Mouse (Mus musculus) 416B (cell line): ENCODE data around the gene Fsd2.

Source experiments
- DNase-seq: peaks from one replicate; pipeline ENCODE4 v3.0.0; 2011; ENCODE audit warnings: low read depth

Gene Fsd2

DNA sequence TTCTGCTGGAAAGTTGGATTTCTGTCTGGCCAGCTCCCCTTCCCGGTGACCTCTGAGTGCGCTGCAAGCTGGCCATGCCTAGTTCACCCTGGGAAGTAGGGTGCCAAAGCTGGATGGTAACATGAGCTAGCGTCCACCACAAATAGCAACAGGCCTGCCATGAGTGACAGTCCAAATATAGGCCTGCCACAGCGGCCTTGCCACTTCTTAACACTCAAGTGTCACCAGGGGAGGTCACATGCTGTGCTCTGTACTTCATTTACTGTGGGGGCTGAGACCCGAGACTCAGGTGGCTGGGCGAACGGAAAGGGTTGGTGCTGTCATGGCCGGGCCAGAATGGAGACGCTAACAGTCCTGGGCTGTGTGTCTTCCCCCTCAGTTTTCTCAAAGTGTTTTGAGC, at the start of gene Fsd2:
TSS of gene Fsd2 (minus strand) at position 53 of the 400 bp plus-strand sequence.
- DNase-seq = no peak

DNA sequence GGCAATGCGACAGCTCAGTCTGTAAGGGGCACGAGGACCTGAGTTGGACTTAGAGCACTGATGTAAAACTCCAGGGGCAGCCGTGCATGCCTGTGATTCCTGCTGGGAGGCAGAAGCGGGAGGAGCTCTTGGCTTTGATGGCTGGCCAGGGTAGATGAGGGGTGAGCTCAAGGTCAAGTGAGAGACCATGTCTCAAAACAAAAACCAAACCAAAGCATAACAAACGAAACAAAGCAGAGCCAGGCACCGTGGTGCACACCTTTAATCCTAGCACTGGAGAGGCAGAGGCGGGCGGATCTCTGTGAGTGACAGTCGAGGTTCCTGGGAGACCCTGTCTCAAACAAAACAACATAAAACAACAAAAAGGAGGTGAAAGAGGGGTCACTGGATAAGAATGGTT, 48.3 kb upstream of the Fsd2 start:
- DNase-seq = no peak

DNA sequence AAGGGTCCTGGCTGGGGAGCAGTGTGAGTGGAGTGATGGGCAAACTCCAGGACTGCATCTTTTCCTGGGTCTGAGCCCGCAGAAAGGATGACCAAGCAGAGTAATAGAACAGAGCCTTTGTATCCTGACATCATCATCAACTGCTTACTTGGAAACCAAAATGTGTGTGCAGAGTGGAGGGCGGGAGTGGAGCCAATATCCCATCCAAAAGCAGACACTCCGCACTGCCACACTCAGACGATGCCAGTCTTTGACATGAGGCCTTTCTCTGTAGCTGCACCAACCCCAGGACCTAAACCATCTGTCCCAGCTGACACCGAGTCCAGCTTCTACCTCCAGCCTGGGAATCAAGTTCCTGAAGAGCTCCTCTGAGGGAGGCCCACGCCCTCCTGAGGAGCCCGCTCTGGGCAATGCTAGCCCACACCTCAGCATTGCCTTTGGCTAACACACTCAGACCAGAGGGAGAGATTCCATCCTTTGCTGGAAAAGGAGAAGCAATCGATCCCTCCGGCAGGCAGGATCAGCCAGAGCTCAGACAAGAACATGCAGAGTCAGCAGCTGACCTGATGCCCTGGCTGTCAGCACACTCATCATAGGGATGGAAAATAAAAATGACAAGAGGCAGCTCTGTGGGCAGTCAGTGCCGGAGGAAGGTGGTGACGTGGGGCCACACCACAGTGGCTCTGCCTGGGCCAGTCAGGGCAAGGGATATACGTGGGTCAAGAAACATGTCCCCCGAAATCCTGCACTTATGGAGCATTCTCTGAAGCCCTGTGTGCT, 46.3 kb upstream of the Fsd2 start:
- DNase-seq = no peak

DNA sequence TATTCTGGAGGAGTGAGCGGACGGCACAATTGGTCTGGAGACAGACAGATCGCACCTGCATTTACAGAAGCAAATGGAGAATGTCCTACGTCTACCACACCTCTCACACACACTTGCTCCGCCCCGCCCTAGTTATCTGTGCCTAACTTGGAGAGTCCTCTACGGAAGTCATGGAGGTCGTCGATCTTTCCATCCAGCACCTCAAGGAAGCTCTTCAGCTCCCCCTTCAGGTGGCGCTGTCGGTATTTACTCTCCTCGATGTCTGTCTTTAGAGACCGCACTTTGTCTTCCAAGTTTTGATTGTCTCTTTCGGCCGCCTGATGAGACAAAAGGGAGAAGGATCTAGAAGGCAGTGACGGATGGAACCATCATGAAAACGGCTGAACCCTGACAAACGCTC, 43.4 kb upstream of the Fsd2 start:
- DNase-seq = peak; percentile 54

DNA sequence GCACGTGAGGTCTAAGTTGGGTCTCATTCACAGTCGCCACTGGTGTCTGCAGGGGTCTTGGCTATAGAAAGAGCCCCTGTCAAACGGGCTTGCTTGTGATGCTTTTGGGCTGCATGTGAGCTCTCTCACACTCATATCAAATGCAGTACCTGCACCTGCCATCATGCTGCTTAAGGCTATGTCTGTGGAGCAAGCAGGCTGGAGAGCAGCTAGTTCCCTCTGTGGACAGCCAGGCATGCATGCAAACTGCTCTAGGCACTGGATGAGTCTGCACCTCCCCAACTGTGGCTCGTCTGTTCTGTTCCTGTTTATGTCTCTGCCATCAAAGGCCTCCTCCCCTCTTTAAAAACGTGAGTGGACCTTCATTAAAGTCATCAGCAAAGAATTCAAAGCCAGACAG, 39.7 kb upstream of the Fsd2 start:
- no peak for DNase-seq

DNA sequence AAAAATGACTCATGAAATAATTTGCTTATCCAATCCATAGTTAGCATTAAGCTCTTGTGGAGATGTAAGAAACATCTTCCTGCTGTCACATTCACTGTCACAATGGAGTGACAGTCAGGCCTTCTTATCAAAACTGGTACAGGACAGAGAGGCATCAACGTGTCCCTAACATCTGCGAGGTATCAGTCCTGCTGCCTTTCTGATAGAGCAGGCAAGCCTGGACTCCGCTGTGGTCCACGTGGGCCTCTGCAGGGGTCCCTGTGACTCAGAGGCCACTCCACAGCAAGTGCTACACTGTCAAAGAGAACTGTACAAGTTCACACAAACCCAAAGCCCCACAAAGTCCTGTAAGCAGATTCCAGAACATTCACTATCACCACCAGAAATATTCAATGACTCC, 38.7 kb upstream of the Fsd2 start:
- no peak for DNase-seq

DNA sequence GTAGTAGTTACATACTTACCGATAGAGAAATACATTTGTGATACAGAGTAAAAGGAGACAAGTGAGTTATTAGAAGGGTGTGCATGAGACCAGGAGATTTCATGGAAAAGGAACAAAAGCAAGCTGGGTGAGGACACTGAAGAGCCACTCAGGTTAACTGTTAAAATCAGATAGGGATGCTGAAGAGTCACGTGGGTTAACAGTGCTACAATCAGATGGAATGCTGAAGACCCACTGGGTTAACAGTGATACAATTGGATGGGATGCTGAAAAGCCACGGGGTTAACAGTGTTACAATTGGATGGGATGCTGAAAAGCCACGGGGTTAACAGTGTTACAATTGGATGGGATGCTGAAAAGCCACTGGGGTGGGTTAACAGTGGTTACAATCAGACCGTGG, 38.2 kb upstream of the Fsd2 start:
- DNase-seq = no peak

DNA sequence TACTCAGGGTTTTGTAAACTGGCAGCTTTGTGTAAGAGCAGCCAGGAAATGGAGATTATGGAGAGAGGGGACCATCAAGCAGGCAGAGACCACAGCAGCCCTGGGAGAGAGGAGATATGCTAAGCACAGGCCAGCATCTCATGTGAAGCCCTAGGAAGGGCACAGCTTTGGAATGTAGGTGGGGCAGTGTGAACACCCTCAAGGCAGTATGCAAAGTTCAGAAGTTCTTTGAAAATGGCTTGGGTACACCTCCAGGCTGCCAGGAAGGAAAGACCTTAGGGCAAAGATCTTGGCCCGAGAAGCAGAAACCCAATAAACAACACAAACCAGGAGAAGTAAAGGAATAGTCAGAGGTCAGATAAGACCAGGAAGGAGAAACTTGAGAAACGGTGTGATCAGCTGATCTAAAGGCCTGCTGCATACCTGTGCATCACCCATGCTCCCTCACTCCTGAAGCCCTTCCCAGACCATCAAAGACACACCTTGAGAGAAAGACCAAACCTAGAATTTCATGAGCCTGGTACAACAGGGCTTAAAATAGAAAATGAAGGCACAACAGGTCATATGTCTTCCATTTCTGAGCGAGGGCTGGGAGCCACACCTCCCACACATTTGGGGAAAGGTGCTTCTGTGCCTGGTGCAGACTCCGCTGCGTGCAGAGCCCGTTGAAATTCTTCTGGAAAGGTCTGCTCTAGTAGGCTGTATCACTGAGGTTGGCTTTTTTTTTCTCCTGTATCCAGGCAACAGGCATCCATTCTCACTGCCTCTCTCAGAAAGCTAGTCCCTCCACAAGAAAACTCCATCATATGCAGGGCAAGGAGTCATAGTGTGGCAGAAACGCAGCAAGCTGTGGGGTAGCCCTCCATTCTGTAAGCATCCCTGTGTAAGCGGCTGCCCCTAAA, 32.9 kb upstream of the Fsd2 start:
- DNase-seq = no peak

DNA sequence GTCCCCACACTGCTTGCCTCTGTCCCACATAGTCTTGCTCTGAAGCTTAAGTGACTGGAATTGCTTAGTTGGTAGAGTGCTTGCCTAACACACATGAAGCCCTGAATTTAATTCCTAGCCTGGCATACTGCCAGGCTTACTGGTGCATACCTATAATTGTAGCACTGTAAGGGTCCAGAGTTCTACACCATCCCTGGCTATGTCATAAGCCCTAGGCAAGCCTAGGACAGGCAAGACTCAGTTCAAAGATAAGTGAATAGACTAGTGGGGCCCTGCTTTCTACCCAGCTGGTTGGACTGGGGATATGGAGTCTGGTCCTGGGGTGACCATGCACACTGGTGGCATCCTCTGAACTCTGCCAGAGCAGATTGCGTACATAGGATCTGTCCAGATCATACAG, 30.9 kb upstream of the Fsd2 start:
- no peak for DNase-seq

DNA sequence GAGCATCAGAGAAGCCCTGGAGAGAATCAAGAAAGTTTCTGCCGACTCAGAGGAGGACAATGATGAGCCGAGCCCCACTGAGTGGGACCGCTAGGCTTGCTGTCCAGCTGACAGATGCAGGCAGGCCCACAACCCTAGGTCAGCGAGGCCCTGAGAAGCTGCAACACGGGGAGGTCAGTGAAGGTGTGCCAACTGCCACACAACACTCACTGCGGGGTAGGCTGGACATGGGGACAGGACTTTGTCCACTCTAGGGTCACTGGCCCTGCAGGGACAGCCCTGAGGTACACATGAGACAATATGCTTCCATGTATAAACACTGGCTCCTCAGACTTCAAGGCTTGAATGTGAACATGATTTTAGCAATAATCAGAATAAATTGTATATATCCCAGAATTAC, 29.3 kb upstream of the Fsd2 start:
- no peak for DNase-seq

DNA sequence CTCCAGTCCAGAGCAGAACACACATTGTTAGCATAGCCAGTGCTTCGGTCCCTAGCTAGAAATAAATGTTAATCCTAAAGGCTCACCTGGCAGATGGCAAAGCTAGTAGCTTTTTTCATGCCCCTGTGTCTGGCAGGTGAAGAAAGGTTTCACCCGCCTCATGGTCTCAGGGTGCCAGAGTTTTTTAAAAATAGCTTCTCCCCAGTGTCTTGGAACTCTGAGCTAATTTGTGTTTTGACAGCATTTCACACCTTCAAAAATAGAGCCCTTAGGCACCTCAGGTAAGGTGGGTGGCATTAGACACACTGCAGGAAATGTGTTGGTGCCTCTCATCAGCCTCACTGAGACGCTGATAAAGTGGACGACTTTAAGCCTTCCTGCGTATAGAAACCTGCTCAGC, 28.3 kb upstream of the Fsd2 start:
- DNase-seq = no peak

DNA sequence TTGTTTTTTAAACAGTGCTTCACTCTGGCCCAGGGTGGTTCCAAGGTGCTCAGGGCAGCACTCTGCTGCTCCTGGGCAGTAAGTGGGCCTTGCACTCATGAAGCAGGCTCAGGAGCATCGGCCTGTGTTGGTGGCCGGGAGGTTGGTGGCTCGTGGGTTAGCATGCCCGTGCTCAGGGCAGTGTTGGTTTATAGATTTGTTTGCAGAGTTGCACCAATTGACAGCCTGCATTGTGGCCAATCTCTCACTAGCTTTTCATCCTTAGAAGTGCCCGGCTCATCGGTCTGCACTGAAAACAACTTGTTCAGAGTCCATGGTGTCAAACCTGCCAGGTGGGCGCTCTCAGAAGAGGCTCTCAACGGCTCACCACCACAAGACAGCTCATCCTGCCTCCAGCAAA, 26.6 kb upstream of the Fsd2 start:
- no peak for DNase-seq

DNA sequence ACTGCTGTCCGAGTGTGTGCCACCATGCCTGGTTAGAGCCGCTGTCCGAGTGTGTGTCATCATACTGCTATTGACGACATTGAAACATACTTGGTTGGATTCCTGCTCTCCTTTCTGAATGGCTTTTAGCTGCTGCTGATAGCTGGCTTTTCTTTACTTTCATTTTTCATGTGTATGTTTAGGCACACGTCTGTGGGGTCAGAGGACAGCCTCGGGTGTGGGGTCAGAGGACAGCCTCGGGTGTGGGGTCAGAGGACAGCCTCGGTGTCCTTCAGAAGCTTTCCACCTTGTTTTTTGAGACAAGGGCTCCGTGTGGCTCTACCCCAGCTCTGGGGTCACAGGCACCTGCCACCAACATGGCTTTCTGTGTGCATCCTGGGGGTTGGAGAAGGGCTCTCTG, 25.9 kb upstream of the Fsd2 start:
- DNase-seq = no peak

DNA sequence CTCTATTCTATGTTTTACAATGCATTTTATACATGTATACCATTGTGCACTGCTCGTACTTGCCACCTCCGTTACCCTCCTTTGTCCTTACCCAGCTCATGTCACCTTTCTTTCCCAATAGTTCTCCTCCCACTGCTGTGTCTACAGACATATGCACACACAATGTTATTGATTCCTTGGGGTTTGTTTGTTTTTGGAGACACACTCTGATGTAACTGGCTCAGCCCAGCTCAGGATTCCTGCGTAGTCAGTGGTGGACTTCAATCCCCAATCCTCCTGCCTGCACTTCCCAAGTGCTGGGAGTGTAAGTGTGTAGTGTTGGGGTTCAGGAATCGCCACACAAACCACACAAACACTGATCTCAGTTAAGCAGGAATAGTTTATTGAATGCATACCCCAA, 20.5 kb upstream of the Fsd2 start:
- no peak for DNase-seq

DNA sequence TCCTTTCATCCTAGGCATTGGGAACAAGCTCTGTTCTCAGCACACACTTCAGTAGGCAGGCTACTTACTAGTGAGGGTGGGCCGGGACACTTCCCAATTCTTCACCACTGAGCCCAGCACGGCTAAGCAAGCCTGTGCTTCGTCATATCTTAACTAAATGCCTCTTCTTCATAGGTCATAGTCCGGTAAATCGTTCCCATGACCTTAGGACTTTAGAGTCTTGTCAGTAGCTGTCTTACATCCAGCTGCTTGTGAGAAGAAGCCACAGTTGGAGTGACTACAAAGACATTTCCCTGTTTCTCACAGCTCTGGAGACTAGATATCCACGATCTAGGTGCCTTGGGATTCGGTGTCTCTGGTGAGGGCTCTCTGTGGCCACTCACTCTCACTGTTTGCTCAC, 18.6 kb upstream of the Fsd2 start:
- DNase-seq = no peak

DNA sequence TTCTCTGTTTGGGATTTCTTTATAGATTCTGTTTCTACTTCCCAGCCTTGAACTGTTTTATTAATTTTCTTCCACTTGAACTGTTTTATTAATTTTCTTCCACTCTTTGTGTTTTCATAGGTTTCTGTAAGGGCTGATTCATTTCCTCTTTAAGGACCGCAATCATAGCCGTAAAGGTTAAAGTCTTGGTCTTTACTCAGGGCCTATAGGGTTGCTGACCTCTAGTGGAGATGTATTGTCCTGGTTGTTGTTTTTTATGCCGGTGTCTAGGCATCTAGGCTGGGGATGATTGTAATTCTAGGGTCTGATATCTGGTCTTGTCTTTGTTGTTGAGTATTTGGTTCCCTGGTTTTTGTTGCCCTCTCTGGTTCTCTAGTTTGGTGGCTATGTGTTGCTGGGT, 16.8 kb upstream of the Fsd2 start:
- peak; percentile 78 for DNase-seq

DNA sequence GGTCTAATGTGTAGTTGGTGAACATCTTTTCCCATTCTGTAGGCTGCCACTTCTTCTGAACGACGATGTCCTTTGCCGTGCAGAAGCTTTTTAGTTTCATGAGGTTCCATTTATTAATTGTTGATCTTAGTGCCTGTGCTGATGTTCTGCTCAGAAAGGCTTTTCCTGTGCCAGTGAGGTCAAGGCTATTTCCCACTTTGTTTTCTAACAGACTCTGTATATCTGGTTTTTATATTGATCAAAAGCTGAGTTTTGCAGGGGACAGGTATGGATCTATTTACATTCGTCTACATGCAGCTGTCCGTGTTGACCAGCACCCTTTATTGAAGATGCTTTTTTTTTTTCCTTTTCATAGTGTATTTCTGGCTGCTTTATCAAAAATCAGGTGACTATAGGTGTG, 12.6 kb upstream of the Fsd2 start:
- DNase-seq = no peak

DNA sequence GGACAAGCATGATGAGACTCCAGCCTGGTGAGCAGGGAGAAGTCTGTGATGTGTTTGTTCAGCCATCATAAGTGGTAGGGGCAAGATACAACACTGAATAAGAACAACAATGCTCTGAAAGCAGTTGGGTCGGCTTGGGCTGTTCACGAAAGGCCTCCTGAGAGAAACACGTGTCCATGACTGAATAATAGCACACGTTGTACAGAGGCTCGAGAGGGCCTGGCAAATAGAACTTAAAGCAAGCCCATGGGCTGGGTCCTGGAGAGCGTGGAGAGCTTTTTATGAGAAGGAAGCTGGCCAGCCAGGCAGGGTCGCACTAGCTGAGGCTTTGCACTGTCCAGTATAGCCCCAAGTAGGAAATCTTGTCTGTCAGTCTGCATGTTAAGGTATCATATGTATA, 11.7 kb upstream of the Fsd2 start:
- DNase-seq = no peak

DNA sequence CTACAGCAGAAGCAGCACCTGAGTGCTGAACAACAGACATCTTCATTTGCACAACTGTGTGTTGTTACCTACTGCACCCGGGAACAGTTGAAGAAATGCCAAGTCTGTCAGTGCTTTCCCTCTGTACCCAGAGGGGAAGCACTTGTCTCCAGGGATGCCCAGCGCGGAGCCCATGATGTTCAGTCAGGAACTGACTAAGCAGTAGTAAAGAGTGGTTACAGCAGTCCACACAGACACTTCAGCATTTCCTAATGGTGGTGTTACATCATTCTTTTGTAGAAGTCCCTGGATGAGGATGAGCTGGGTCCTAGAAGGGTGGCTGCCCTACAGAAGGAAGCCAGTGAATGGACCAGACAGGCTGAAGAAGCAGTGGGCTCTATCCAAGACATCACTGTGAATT, 11.1 kb upstream of the Fsd2 start:
- DNase-seq = peak; percentile 65

DNA sequence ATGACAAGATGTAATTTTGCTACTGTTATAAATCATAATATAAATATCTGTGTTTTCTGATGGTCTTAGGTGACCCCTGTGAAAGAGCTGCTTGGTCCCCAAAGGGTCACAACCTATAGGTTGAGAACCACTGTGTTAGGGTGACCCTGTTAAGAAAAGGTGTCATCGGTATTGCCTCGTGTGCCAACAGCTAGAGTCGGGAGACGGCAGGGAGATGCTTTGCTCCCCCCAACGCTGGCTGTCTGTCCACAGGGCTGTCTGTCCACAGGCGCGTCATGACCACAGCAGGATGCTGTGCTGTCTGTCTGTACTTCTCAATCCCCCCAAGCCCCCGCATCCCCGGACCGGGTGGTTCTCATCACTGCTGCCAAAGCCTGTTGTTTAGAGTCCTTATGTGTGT, 8.9 kb upstream of the Fsd2 start:
- no peak for DNase-seq

DNA sequence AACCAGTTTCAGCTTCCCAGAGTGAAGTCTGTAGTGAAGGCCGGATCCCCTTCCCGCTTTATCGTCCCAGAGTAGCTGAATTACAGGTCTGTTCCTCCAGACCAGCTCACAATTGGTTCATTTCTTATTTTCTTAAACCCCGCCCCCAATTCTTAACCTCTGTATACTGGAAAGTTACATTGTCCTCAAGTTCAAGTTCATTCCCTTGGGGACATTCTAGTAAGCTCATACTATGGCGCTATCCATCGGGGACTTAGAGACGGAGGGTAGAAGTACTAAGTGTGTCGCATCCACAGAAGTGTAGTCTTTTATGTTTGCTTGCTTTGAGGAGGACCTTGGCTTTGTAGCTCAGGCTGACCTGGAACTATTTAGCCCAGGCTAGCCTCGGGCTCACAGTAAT, 7.1 kb upstream of the Fsd2 start:
- no peak for DNase-seq

DNA sequence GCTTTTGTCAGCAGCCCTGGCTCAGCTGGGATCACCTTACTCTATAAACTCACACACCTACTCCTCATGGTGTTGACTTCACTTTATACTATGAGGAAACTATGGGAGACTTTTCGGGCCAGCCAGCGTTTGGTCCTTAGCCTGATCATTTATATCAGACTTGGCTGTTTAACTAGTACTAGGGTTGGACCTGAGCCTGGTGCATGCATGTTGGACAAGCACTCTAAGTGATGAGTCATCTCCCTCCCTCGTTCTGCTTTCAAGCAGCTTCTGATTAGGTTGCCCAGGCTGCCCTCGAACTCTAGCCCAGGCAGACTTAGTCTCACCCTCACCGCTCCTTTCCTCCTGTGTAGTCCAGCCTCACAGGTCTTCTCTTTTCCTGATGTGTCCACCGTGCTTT, 6.7 kb upstream of the Fsd2 start:
- DNase-seq = peak; percentile 79

DNA sequence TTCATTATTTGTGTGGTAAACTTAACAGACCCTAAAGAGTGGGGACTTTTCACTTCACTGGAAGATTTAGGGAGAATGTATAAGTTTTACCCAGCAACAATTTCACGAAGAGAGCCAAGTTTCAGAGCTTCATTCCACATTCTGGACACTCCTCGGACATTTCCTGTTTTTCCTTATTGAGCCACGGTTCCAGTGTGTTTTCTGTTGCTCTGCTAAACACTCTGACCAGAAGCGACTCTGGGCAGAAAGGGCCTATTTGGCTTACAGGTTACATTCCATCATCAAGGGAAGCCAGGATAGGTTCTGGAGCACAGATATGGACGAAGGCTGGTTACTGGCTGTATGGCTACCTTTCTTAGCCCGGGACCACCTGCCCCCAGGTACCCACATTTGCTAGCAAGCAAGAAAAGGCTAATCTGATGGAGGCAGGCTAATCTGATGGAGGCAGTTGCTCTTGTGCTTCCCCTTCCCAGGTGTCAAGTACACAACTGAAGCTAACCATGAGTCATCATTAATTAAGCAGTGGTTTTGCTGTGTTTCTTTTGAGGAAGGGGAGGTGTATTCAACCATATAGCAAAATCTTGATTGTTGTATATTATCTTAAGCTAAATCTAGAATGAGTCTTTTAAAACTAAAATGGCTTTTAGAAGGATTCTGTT, 6.0 kb upstream of the Fsd2 start:
- DNase-seq = peak; percentile 57
